Comparison of ENCODE assay signal across 9 mouse cellular contexts in genomic region chr2:23234065-23234773, GRCm38 (mm10). TPM values are rescaled to one million over a fixed set of nuclear protein-coding genes. Genes with fewer than 3 reads are reported as not detected.
A peak's percentile ranks its signal among the peaks of the same experiment; 100 is the strongest.
DNase-seq lines count a peak whose midpoint lies in the region; ATAC-seq and TF ChIP-seq lines count a peak whose summit lies in the region.
"Had no signal": no experiment of that assay in that cellular context is flagged by ENCODE, and none has a peak within 500 bp of the region (broad histone marks: within the 10 kb centered on the region; RNA-seq: fewer than 3 reads in every experiment).

No protein-coding gene starts in this region.

- H3K4me2 ChIP-seq in heart, embryonic 15.5 days, result peak overlapping the region; percentile 74
- peak overlapping the region; percentile 66 for H3K4me2 ChIP-seq in stomach, embryonic 15.5 days

- no peak for TF ChIP-seq CTCF in layer of hippocampus, adult 2 months (conservative IDR thresholded peaks at IDR 0.05)

- no peaks in the 10 kb centered on the region for H3K9me3 ChIP-seq in heart, embryonic 15.5 days (replicated peaks)
- no peaks in the 10 kb centered on the region for H3K9me3 ChIP-seq in stomach, embryonic 15.5 days

- H3K4me1 ChIP-seq in brown adipose tissue, adult 24 weeks (ENCODE audit: control insufficient read depth, insufficient read depth, insufficient read length, low read length), result no peaks in the 10 kb centered on the region
- H3K4me1 ChIP-seq in heart, embryonic 15.5 days (replicated peaks), result no peaks in the 10 kb centered on the region
- H3K4me1 ChIP-seq in stomach, embryonic 15.5 days, result no peaks in the 10 kb centered on the region

- no peak for DNase-seq in layer of hippocampus, adult 2 months (ENCODE audit: low spot score in 2 of 2)
- no peak for DNase-seq in layer of hippocampus, postnatal 25 days (ENCODE audit: extremely low spot score in 1 of 2, low spot score in 1 of 2)
- DNase-seq in liver, result peak; percentile 6
- DNase-seq in spleen, postnatal 4 days (ENCODE audit: low spot score in 2 of 2), result no peak
- no peak for DNase-seq in spleen, postnatal 10 days (ENCODE audit: low spot score in 2 of 2)

- H3K27me3 ChIP-seq in heart, embryonic 15.5 days, result peaks cover 13% of the 10 kb centered on the region; the same call in 1 of the 2 replicates
- H3K27me3 ChIP-seq in stomach, embryonic 15.5 days (replicated peaks), result peaks cover 4% of the 10 kb centered on the region; the same call in 1 of the 2 replicates

- peak overlapping the region; percentile 39; the same call in 1 of the 2 replicates for H3K9ac ChIP-seq in heart, embryonic 15.5 days
- H3K9ac ChIP-seq in stomach, embryonic 15.5 days, result no peak overlapping the region

- ATAC-seq in heart, embryonic 15.5 days (replicated peaks; ENCODE audit: insufficient number of reproducible peaks, insufficient read depth, low FRiP score, low read depth), result no peak
- 0 out of 2 replicates have a peak, but pooled peaks have one; percentile 47 for ATAC-seq in stomach, embryonic 15.5 days (ENCODE audit: insufficient read depth, low FRiP score, low read depth)

- WGBS in heart, embryonic 15.5 days, result under 1% methylated on average over 30 of the region's 50 CpGs
- WGBS in stomach, embryonic 15.5 days, result 3% methylated on average over 27 of the region's 50 CpGs

- H3K27ac ChIP-seq in layer of hippocampus, adult 2 months, result no peak overlapping the region
- no peak overlapping the region for H3K27ac ChIP-seq in brown adipose tissue, adult 24 weeks (replicated peaks; ENCODE audit: low read depth, low read length)
- no peak overlapping the region for H3K27ac ChIP-seq in heart, embryonic 15.5 days
- no peak overlapping the region for H3K27ac ChIP-seq in stomach, embryonic 15.5 days

- peak overlapping the region; percentile 30 for H3K4me3 ChIP-seq in layer of hippocampus, adult 2 months
- H3K4me3 ChIP-seq in brown adipose tissue, adult 24 weeks (ENCODE audit: insufficient read depth, low read depth, low read length), result peak overlapping the region; percentile 25; the same call in 1 of the 2 replicates
- H3K4me3 ChIP-seq in heart, embryonic 15.5 days, result peak overlapping the region; percentile 52
- H3K4me3 ChIP-seq in stomach, embryonic 15.5 days (replicated peaks), result peak overlapping the region; percentile 41
- H3K4me3 ChIP-seq: myocyte had no signal

- no peaks in the 10 kb centered on the region for H3K36me3 ChIP-seq in heart, embryonic 15.5 days
- H3K36me3 ChIP-seq in stomach, embryonic 15.5 days, result no peaks in the 10 kb centered on the region

RNA-seq across cellular contexts. Expression of gene 4931423N10Rik, which starts 26.9 kb away (rescaled TPM):
- under 1 TPM; 0.20 to 0.38 TPM for total RNA-seq in layer of hippocampus, adult 2 months (2021)
- total RNA-seq in layer of hippocampus, postnatal 25 days (2021), result under 1 TPM; 0.19 to 0.25 TPM
- polyA plus RNA-seq in brown adipose tissue, adult 24 weeks (2012; ENCODE audit: insufficient read depth, insufficient read length, missing spikeins), result not detected in 2 replicates
- polyA plus RNA-seq in heart, embryonic 15.5 days (2015; fragmentation: Nextera tagmentation; extraction: Ambion mirVana), result not detected in 2 replicates
- not detected in 2 replicates for polyA plus RNA-seq in stomach, embryonic 15.5 days (2015; fragmentation: Nextera tagmentation; extraction: Ambion mirVana)
- polyA plus RNA-seq: myocyte had no signal
